Mouse (Mus musculus) limb, embryonic 15.5 days (tissue): ENCODE measurements around the gene Tff1. TPM values are rescaled to one million over a fixed set of nuclear protein-coding genes. Genes with fewer than 3 reads are reported as not detected.

Experiments
- ATAC-seq: fragments of 200-750 bp; cut with Nextera tagmentation; 2 replicates; pipeline ENCODE4 v1.8.0; 2017; ENCODE audit warnings: low read depth, moderate TSS enrichment; ENCODE audit not compliant: insufficient number of reproducible peaks, low FRiP score, low TSS enrichment
- H3K27ac ChIP-seq: fragments of 300-500 bp; sonication (generic); 2 replicates; pipeline ENCODE4 v1.5.1; 2015; ENCODE audit warnings: moderate library complexity, mild to moderate bottlenecking, inconsistent platforms
- H3K27me3 ChIP-seq: fragments of 300-500 bp; sonication (generic); 2 replicates; pipeline ENCODE4 v1.6.1; 2015; ENCODE audit warnings: inconsistent platforms
- H3K36me3 ChIP-seq: fragments of 300-500 bp; sonication (generic); 2 replicates; pipeline ENCODE4 v1.6.1; 2015; ENCODE audit warnings: inconsistent platforms
- H3K4me1 ChIP-seq: fragments of 300-500 bp; sonication (generic); 2 replicates; pipeline ENCODE4 v1.6.1; 2015; ENCODE audit warnings: inconsistent platforms
- H3K4me2 ChIP-seq: fragments of 300-500 bp; sonication (generic); 2 replicates; pipeline ENCODE4 v1.6.1; 2015; ENCODE audit warnings: mild to moderate bottlenecking, inconsistent platforms
- H3K4me3 ChIP-seq: fragments of 300-500 bp; sonication (generic); 2 replicates; pipeline ENCODE4 v1.5.1; 2015; ENCODE audit warnings: mild to moderate bottlenecking, inconsistent platforms
- H3K9ac ChIP-seq: fragments of 300-500 bp; sonication (generic); 2 replicates; pipeline ENCODE4 v1.6.1; 2015; ENCODE audit warnings: inconsistent platforms
- H3K9me3 ChIP-seq: fragments of 300-500 bp; sonication (generic); 2 replicates; pipeline ENCODE4 v1.6.1; 2016; ENCODE audit warnings: inconsistent platforms
- WGBS: fragments of 180-500 bp; shearing (Covaris S2); methylation state at CpG from one replicate; pipeline ENCODE4 v1.1.7; 2015; 5-methylcytosine and 5-hydroxymethylcytosine counted together
- polyA plus RNA-seq: library from polyadenylated mRNA; unstranded; fragments of >200 nt; fragmentation: Nextera tagmentation; extraction: Ambion mirVana; gene quantifications from 2 replicates; pipeline ENCODE4 v1.2.1, GENCODE M21; 2015

The Tff1 gene
- polyA plus RNA-seq, 1 experiment from 2014 or later: not detected

DNA sequence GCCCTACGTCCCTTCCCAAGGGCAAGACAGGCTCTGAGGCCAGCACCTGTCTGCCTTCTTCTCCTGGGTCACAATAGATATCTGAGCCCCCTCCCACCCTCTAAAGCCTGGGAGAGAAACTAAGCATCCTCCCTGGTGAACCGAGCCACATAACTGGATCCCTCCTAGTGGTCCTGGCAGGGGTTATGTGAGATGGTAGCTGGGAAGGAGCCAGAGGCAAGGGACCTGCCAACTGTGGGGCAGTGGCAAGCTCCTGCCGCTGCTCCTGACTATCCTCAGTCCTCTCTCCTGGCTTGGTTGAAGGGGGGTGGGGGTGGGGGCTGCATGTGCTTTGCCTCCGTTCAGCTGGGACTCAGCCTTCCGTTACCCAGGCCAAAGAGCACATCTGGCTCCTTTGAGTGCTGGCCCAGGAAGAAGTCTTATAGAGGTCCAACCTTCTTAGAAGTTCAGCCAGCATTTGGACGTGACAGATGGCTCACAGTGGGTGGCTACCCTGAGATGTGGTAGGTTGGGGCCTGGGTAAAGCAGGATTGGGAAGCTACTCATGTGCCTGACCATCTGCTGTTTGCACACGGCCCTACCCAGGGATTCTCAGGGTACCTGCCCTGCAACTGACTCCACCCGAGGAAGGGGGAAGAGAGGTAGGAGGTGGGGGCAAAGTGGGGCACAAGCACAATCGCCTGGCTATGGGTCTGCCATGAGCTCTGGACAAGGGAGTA lies 39.4 kb downstream of the Tff1 start:
- no peak overlapping the region for H3K4me2 ChIP-seq
- H3K27ac ChIP-seq: no peak overlapping the region
- no peaks in the 10 kb centered on the region for H3K36me3 ChIP-seq
- H3K4me1 ChIP-seq: 0 out of 2 replicates have a peak, but pooled peaks cover 4% of the 10 kb centered on the region
- H3K9ac ChIP-seq: no peak overlapping the region
- 38% methylated on average over 9 of the region's 9 CpGs for WGBS
- no peaks in the 10 kb centered on the region for H3K27me3 ChIP-seq
- peak; percentile 30; the same call in 1 of the 2 replicates for ATAC-seq
- H3K4me3 ChIP-seq: no peak overlapping the region
- no peaks in the 10 kb centered on the region for H3K9me3 ChIP-seq

DNA sequence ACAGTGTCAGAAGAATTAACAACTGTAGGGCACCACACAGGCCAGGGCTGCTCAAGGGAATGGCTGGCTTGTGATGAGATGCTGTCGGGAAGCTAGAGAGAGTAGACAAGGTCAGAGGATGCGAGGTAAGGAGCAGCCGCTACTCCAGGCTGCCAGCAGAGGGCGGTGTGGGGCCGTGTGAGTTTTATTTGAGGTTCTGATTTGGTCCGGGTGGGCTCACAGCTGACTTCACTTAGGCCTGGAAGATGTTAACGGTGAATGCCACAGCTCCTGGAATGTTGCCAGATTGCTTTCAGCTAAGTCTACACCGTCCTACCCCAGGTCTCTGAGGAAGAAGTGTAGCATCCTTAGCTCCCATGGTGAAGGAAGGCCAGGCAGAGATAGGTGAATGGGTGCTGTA lies 43.1 kb downstream of the Tff1 start:
- WGBS: 6% methylated on average over 8 of the region's 8 CpGs
- Histone ChIP-seq H3K4me2 (no peak overlapping the region), H3K4me3 (no peak overlapping the region), H3K4me1 (0 out of 2 replicates have a peak, but pooled peaks cover 4% of the 10 kb centered on the region), H3K27ac (no peak overlapping the region), H3K27me3 (no peaks in the 10 kb centered on the region), H3K9me3 (no peaks in the 10 kb centered on the region), H3K9ac (no peak overlapping the region), H3K36me3 (no peaks in the 10 kb centered on the region)
- ATAC-seq: no peak

DNA sequence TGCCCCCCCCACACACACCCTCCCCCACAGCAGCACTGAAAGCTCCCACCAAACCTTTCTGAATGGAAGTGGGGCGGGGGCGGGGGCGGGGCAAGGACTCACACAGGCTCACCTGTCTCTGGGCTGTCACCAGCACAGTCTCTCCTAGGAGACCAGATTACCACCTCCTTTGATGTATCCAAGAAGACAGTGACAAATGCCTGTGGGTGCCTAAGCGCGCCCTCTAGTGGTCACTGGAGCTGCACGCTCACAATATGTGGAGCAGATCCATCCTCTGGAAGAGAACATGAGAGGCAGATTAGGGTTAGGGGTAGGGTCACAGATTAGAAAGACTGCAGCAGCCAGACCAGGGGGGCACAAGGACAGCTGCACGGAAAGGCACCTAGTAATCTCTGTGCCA lies 45.6 kb downstream of the Tff1 start:
- Histone ChIP-seq H3K4me3 (no peak overlapping the region), H3K27ac (no peak overlapping the region), H3K9ac (no peak overlapping the region), H3K36me3 (no peaks in the 10 kb centered on the region), H3K4me2 (no peak overlapping the region), H3K27me3 (no peaks in the 10 kb centered on the region), H3K4me1 (no peaks in the 10 kb centered on the region), H3K9me3 (no peaks in the 10 kb centered on the region)
- WGBS: 2% methylated on average over 7 of the region's 7 CpGs
- no peak for ATAC-seq

DNA sequence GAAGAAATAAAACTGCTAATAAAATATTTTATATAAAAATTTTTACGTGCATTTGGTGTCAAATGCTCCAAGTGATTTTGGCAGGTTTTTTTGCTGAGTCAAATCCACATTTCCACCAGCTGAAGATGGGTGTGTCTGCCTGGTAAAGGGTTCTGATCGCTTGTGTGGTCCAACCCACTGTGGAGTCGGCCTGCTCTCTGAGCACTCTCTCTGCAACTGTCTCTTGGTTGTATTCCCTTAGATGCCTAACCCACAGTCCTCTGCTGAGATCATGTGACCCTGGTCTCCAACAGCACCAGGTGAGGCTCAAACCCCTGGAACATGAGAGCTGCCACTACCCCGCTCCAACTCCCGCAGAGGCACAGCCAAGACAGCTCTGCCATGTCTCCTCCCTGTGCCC lies 47.1 kb downstream of the Tff1 start:
- 72% methylated on average over 5 of the region's 5 CpGs for WGBS
- no peak overlapping the region for H3K4me3 ChIP-seq
- no peaks in the 10 kb centered on the region for H3K36me3 ChIP-seq
- no peaks in the 10 kb centered on the region for H3K9me3 ChIP-seq
- H3K4me1 ChIP-seq: no peaks in the 10 kb centered on the region; the same call in 1 of the 2 replicates
- no peak overlapping the region for H3K27ac ChIP-seq
- no peak overlapping the region for H3K4me2 ChIP-seq
- ATAC-seq: no peak
- no peaks in the 10 kb centered on the region for H3K27me3 ChIP-seq
- no peak overlapping the region for H3K9ac ChIP-seq

DNA sequence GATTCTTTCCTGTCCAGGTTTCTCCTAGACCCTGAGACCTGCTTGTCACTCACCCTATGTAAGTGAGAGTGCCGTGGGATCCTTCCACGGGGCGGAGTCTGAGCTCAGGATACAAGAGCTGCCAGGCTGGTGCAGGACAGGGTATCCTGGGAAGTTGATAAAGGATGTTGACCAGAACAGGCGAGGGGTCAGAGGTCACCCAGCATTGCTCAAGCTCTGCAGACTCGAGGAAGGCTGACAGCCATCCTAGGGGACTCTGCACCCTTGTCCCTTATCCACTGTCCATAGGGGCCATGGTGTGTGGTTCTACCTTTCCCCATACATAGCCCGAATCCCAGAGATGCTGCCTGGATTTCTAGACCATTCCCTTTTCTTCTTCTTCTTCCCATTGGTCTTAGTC lies 49.0 kb downstream of the Tff1 start:
- WGBS: 57% methylated on average over 6 of the region's 6 CpGs
- Histone ChIP-seq H3K27me3 (no peaks in the 10 kb centered on the region), H3K4me2 (no peak overlapping the region)

DNA sequence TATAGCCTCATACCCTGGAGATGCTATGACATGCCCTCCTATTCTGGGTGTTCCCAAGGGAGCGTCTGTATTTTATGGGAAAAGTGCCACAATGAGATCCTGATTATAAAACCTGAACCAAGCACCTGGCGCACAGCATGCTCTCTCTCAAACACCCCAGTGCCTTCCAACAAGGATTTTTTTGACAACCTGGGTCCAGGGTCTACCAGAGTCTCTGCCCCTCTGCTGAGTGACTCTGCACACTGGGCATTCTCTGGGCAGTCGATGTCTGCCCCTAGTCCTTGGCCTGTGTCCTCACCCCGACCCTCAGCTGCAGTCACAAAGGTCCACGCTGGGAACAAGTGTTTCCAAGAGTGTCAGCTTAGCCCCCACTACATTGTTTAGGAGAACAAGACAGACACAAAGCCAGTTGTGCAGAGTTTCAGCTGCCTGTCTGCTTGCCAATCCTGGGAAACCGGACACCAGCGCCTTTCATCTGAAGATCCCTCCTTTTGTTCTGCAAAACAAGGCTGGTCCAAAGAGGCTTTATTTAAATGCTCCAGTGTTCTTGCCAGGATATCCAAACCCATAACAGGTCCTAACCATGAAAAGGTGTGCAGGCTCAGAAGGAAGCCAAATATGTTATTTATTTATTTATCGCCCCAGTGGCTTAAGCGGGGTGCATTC lies 51.8 kb downstream of the Tff1 start:
- H3K27ac ChIP-seq: no peak overlapping the region
- 55% methylated on average over 9 of the region's 9 CpGs for WGBS
- H3K27me3 ChIP-seq: no peaks in the 10 kb centered on the region
- no peak overlapping the region for H3K4me2 ChIP-seq
- ATAC-seq: no peak
- no peaks in the 10 kb centered on the region for H3K9me3 ChIP-seq
- H3K4me3 ChIP-seq: no peak overlapping the region
- H3K9ac ChIP-seq: no peak overlapping the region
- H3K4me1 ChIP-seq: peaks cover 3% of the 10 kb centered on the region; the same call in 1 of the 2 replicates
- no peaks in the 10 kb centered on the region for H3K36me3 ChIP-seq

More for the DNA sequence above, 49.0 kb downstream of the Tff1 start:
- Histone ChIP-seq H3K27ac (no peak overlapping the region), H3K4me3 (no peak overlapping the region), H3K9me3 (no peaks in the 10 kb centered on the region), H3K4me1 (peaks cover 3% of the 10 kb centered on the region; the same call in 1 of the 2 replicates), H3K9ac (no peak overlapping the region), H3K36me3 (no peaks in the 10 kb centered on the region)
- ATAC-seq: no peak

Other genes starting within 250 kb of the Tff1 start
- not detected in 2 replicates for gene Umodl1, start 210.6 kb downstream of the Tff1 start, polyA plus RNA-seq
- gene Abcg1, start 107.6 kb downstream of the Tff1 start, polyA plus RNA-seq: 8.6 and 9.2 TPM in 2 replicates
- gene Tff3, start 35.6 kb downstream of the Tff1 start, polyA plus RNA-seq: 0.35 TPM in 1 of 2 replicates, not detected in the other
- not detected in 2 replicates for gene Tff2, start 21.0 kb downstream of the Tff1 start, polyA plus RNA-seq
- 0.06 TPM in 1 of 2 replicates, not detected in the other for gene Tmprss3, start 33.7 kb upstream of the Tff1 start, polyA plus RNA-seq
- 0.32 and 0.82 TPM in 2 replicates for gene Ubash3a, start 42.6 kb upstream of the Tff1 start, polyA plus RNA-seq
- 0.57 and 0.70 TPM in 2 replicates for gene Rsph1, start 112.1 kb upstream of the Tff1 start, polyA plus RNA-seq
- 3.3 and 4.0 TPM in 2 replicates for gene Slc37a1, start 121.5 kb upstream of the Tff1 start, polyA plus RNA-seq
- gene Pde9a, start 220.9 kb upstream of the Tff1 start, polyA plus RNA-seq: 23.4 and 23.9 TPM in 2 replicates